Mouse (Mus musculus): Measurements from ENCODE around the gene Fggy. TPM values are rescaled to one million over a fixed set of nuclear protein-coding genes. Genes with fewer than 3 reads are reported as not detected.

Gene Fggy
- polyA plus RNA-seq, 1 experiment: 11.4 TPM

DNA sequence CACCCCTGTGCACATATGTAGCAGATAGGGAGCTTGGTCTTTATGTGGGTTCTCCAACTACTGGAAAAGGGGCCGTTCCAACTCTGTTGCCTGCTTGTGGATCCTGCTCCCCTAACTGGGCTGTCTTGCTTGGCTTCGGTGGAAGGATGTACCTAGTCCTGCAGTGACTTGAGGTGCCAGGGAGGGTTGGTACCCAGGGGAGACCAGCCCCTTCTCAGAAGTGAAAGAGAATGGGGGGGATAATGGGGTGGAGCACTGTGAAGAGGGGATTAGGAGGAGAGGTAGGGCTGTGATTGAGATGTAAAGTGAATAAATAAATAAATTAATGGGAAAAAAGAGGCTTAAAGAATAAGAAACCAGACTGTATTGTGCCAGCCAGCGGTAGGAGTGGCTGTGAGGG is 77.6 kb downstream of the Fggy start:
- 76% methylated on average over 3 of the region's 3 CpGs for WGBS
- H3K27me3 ChIP-seq (ENCODE audit: control insufficient read depth, insufficient read depth, low read length): no peaks in the 10 kb centered on the region
- TF ChIP-seq POLR2A (IDR thresholded peaks at IDR 0.05; ENCODE audit: borderline replicate concordance, insufficient read depth, low read length): no peak
- TF ChIP-seq CTCF (IDR thresholded peaks at IDR 0.05; ENCODE audit: borderline replicate concordance, insufficient read depth, low read depth, low read length): no peak
- H3K4me3 ChIP-seq (replicated peaks; ENCODE audit: insufficient read depth, low read depth, low read length): no peak overlapping the region
- H3K4me1 ChIP-seq (ENCODE audit: control insufficient read depth, insufficient read depth, low read length): peaks cover 11% of the 10 kb centered on the region; the same call in 1 of the 2 replicates
- DNase-seq: no peak
- no peak overlapping the region for H3K27ac ChIP-seq (ENCODE audit: insufficient read depth, low read length)

DNA sequence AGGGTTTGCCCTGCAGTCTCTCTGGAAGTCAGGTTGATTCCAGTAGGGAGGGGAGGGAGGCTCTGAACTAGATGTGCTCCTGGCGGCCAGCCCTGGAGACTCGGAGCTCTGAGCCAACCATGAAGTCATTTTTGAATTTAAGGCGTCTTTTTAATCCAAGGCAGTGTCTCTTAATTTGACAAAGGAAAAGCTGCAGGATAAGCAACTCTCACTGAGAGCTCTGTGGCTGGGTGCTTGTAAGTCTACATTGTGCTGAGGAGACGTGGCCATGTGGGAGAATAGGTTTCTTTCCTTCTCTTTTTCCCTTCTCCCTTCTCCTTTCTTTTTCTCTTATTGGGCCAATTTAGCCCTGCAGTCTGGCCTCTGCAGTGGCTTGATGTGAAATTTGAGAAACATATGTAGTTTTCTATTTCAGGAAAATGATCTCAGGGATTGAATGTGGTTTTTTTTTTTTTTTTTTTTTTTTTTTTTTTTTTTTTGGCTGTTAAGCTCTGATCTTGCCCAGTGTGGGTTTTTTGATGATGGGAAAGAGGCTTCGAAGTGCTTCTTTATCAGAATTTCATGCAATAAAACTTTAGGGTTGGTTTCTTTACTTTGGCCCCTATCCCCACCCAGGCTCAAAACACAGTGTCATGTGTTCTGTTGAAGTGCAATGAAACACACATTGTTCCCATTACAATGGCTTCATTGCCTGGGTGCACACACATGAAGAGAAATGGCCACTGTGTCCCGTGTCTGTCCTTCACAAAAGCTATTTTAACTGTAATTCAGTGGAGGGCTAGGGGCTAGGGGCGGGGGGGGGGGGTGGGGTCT is 79.8 kb downstream of the Fggy start:
- WGBS: 8% methylated on average over 7 of the region's 7 CpGs
- peak; percentile 83 to 89 for DNase-seq
- TF ChIP-seq CTCF (IDR thresholded peaks at IDR 0.05; ENCODE audit: borderline replicate concordance, insufficient read depth, low read depth, low read length) (no peak), POLR2A (IDR thresholded peaks at IDR 0.05; ENCODE audit: borderline replicate concordance, insufficient read depth, low read length) (peak; percentile 15; the same call in 1 of the 2 replicates)
- H3K27ac ChIP-seq (ENCODE audit: insufficient read depth, low read length): peak overlapping the region; percentile 71
- no peaks in the 10 kb centered on the region for H3K27me3 ChIP-seq (ENCODE audit: control insufficient read depth, insufficient read depth, low read length)
- H3K4me3 ChIP-seq (replicated peaks; ENCODE audit: insufficient read depth, low read depth, low read length): no peak overlapping the region
- peaks cover 11% of the 10 kb centered on the region; the same call in 1 of the 2 replicates for H3K4me1 ChIP-seq (ENCODE audit: control insufficient read depth, insufficient read depth, low read length)

DNA sequence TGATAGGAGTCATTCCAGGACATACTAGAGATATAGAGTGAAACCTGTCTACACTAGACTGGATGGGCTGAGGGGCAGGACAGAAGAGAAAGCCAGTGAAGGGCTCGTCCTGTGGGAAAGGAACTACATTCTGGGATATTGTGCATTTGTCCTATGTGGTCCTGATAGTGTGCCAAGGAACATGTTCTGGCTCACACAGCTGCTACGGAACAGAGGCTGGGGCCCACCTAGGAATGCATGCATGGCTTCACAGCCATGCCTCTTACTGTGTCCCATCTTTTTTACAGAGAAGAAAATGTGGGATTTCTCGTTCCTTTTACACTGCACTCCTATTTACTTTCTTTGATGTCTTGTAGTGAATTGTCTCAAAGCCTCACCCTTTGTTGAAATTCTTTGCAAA is 80.8 kb downstream of the Fggy start:
- H3K4me1 ChIP-seq (ENCODE audit: control insufficient read depth, insufficient read depth, low read length): peaks cover 11% of the 10 kb centered on the region; the same call in 1 of the 2 replicates
- H3K4me3 ChIP-seq (replicated peaks; ENCODE audit: insufficient read depth, low read depth, low read length): no peak overlapping the region
- no peak for TF ChIP-seq CTCF (IDR thresholded peaks at IDR 0.05; ENCODE audit: borderline replicate concordance, insufficient read depth, low read depth, low read length)
- no peak for TF ChIP-seq POLR2A (IDR thresholded peaks at IDR 0.05; ENCODE audit: borderline replicate concordance, insufficient read depth, low read length)
- H3K27ac ChIP-seq (ENCODE audit: insufficient read depth, low read length): peak overlapping the region; percentile 72; the same call in 1 of the 2 replicates
- 65% methylated on average over 3 of the region's 3 CpGs for WGBS
- no peaks in the 10 kb centered on the region for H3K27me3 ChIP-seq (ENCODE audit: control insufficient read depth, insufficient read depth, low read length)
- peak; percentile 12 to 17 for DNase-seq

GRCm38 (mm10) chr4:95640831-95641230 is 83.5 kb downstream of the Fggy start:
- no peaks in the 10 kb centered on the region for H3K27me3 ChIP-seq (ENCODE audit: control insufficient read depth, insufficient read depth, low read length)

GRCm38 (mm10) chr4:95644048-95644447 is 86.7 kb downstream of the Fggy start:
- Histone ChIP-seq H3K27ac (ENCODE audit: insufficient read depth, low read length) (no peak overlapping the region), H3K4me1 (ENCODE audit: control insufficient read depth, insufficient read depth, low read length) (no peaks in the 10 kb centered on the region), H3K4me3 (replicated peaks; ENCODE audit: insufficient read depth, low read depth, low read length) (no peak overlapping the region), H3K27me3 (ENCODE audit: control insufficient read depth, insufficient read depth, low read length) (no peaks in the 10 kb centered on the region)
- no peak for TF ChIP-seq POLR2A (IDR thresholded peaks at IDR 0.05; ENCODE audit: borderline replicate concordance, insufficient read depth, low read length)
- no peak for TF ChIP-seq CTCF (IDR thresholded peaks at IDR 0.05; ENCODE audit: borderline replicate concordance, insufficient read depth, low read depth, low read length)
- WGBS: 53% methylated on average over 5 of the region's 5 CpGs
- no peak for DNase-seq

More at GRCm38 (mm10) chr4:95640831-95641230, 83.5 kb downstream of the Fggy start:
- no peak overlapping the region for H3K27ac ChIP-seq (ENCODE audit: insufficient read depth, low read length)
- peaks cover 10% of the 10 kb centered on the region; the same call in 1 of the 2 replicates for H3K4me1 ChIP-seq (ENCODE audit: control insufficient read depth, insufficient read depth, low read length)
- DNase-seq: no peak
- no peak overlapping the region for H3K4me3 ChIP-seq (replicated peaks; ENCODE audit: insufficient read depth, low read depth, low read length)
- WGBS: 84% methylated on average over 1 of the region's 1 CpGs
- TF ChIP-seq CTCF (IDR thresholded peaks at IDR 0.05; ENCODE audit: borderline replicate concordance, insufficient read depth, low read depth, low read length) (no peak), POLR2A (IDR thresholded peaks at IDR 0.05; ENCODE audit: borderline replicate concordance, insufficient read depth, low read length) (no peak)

- no peak overlapping the region for H3K27ac ChIP-seq (ENCODE audit: insufficient read depth, low read length)
- DNase-seq: no peak
- no peak overlapping the region for H3K4me3 ChIP-seq (replicated peaks; ENCODE audit: insufficient read depth, low read depth, low read length)
- WGBS: 79% methylated on average over 3 of the region's 3 CpGs
- H3K27me3 ChIP-seq (ENCODE audit: control insufficient read depth, insufficient read depth, low read length): no peaks in the 10 kb centered on the region
- no peaks in the 10 kb centered on the region for H3K4me1 ChIP-seq (ENCODE audit: control insufficient read depth, insufficient read depth, low read length)
- TF ChIP-seq POLR2A (IDR thresholded peaks at IDR 0.05; ENCODE audit: borderline replicate concordance, insufficient read depth, low read length) (no peak), CTCF (IDR thresholded peaks at IDR 0.05; ENCODE audit: borderline replicate concordance, insufficient read depth, low read depth, low read length) (no peak)
Measured at GRCm38 (mm10) chr4:95648801-95649551, 91.7 kb downstream of the Fggy start.

GRCm38 (mm10) chr4:95649552-95649905 is 92.2 kb downstream of the Fggy start:
- DNase-seq: no peak
- Histone ChIP-seq H3K4me3 (replicated peaks; ENCODE audit: insufficient read depth, low read depth, low read length) (no peak overlapping the region), H3K27me3 (ENCODE audit: control insufficient read depth, insufficient read depth, low read length) (no peaks in the 10 kb centered on the region), H3K4me1 (ENCODE audit: control insufficient read depth, insufficient read depth, low read length) (no peaks in the 10 kb centered on the region), H3K27ac (ENCODE audit: insufficient read depth, low read length) (no peak overlapping the region)
- 93% methylated on average over 3 of the region's 3 CpGs for WGBS
- no peak for TF ChIP-seq POLR2A (IDR thresholded peaks at IDR 0.05; ENCODE audit: borderline replicate concordance, insufficient read depth, low read length)
- no peak for TF ChIP-seq CTCF (IDR thresholded peaks at IDR 0.05; ENCODE audit: borderline replicate concordance, insufficient read depth, low read depth, low read length)
